Mouse (Mus musculus): Measurements from ENCODE around the gene AC124502.3. TPM values are rescaled to one million over a fixed set of nuclear protein-coding genes. Genes with fewer than 3 reads are reported as not detected.
A peak's percentile ranks its signal among the peaks of the same experiment; 100 is the strongest.

Gene AC124502.3
- polyA plus RNA-seq, 1 experiment from 2014 or later = 4.0 TPM

GRCm38 (mm10) chr19:5037678-5038571 lies 766 bp upstream of the AC124502.3 start:
- H3K4me3 ChIP-seq = peak overlapping the region; percentile 78
- 5% methylated on average over 32 of the region's 32 CpGs for WGBS
- ATAC-seq (ENCODE audit: low FRiP score) = peak; percentile 53
- H3K9me3 ChIP-seq (replicated peaks) = no peaks in the 10 kb centered on the region
- H3K4me2 ChIP-seq (replicated peaks) = peak overlapping the region; percentile 99
- H3K27ac ChIP-seq = peak overlapping the region; percentile 85
- peak overlapping the region; percentile 91 for H3K9ac ChIP-seq
- no peaks in the 10 kb centered on the region for H3K36me3 ChIP-seq
- peaks cover 35% of the 10 kb centered on the region for H3K4me1 ChIP-seq
- H3K27me3 ChIP-seq = no peaks in the 10 kb centered on the region

- peaks cover 35% of the 10 kb centered on the region for H3K4me1 ChIP-seq
- peak overlapping the region; percentile 85 for H3K27ac ChIP-seq
- WGBS = 13% methylated on average over 41 of the region's 41 CpGs
- no peaks in the 10 kb centered on the region for H3K27me3 ChIP-seq
- H3K4me3 ChIP-seq = peak overlapping the region; percentile 78
- H3K9me3 ChIP-seq (replicated peaks) = no peaks in the 10 kb centered on the region
- H3K36me3 ChIP-seq = 0 out of 2 replicates have a peak, but pooled peaks cover 6% of the 10 kb centered on the region
- peak overlapping the region; percentile 91 for H3K9ac ChIP-seq
- ATAC-seq (ENCODE audit: low FRiP score) = peak; percentile 41
- H3K4me2 ChIP-seq (replicated peaks) = peak overlapping the region; percentile 99
Measured at GRCm38 (mm10) chr19:5039301-5040114, 817 bp downstream of the AC124502.3 start.

- Histone ChIP-seq H3K9ac (peak within 1 kb of the TSS; percentile 91), H3K36me3 (peaks cover 11% of the 10 kb centered on the region; the same call in 1 of the 2 replicates), H3K4me2 (replicated peaks) (peak within 1 kb of the TSS; percentile 99), H3K9me3 (replicated peaks) (no peaks in the 10 kb centered on the region), H3K27me3 (no peaks in the 10 kb centered on the region), H3K4me3 (peak within 1 kb of the TSS; percentile 78), H3K4me1 (peaks cover 35% of the 10 kb centered on the region), H3K27ac (peak within 1 kb of the TSS; percentile 70; the same call in 1 of the 2 replicates)
- peak; percentile 68 for ATAC-seq (ENCODE audit: low FRiP score)
- WGBS = 6% methylated on average over 40 of the region's 40 CpGs
Measured at GRCm38 (mm10) chr19:5040862-5041523, 2.3 kb downstream of the AC124502.3 start, which contains the start of gene Brms1. TSS of gene Brms1 (plus strand) at chr19:5041354.

GRCm38 (mm10) chr19:5041588-5041987 lies 2.9 kb downstream of the AC124502.3 start:
- H3K4me1 ChIP-seq = peaks cover 35% of the 10 kb centered on the region
- peak overlapping the region; percentile 70; the same call in 1 of the 2 replicates for H3K27ac ChIP-seq
- H3K27me3 ChIP-seq = no peaks in the 10 kb centered on the region
- H3K9ac ChIP-seq = peak overlapping the region; percentile 84
- no peak; the same call in 1 of the 2 replicates for ATAC-seq (ENCODE audit: low FRiP score)
- WGBS = 2% methylated on average over 16 of the region's 16 CpGs
- no peaks in the 10 kb centered on the region for H3K9me3 ChIP-seq (replicated peaks)
- peak overlapping the region; percentile 99 for H3K4me2 ChIP-seq (replicated peaks)
- H3K4me3 ChIP-seq = peak overlapping the region; percentile 78
- peaks cover 17% of the 10 kb centered on the region for H3K36me3 ChIP-seq

GRCm38 (mm10) chr19:5045531-5045930 lies 6.8 kb downstream of the AC124502.3 start:
- H3K9me3 ChIP-seq (replicated peaks) = no peaks in the 10 kb centered on the region
- no peak overlapping the region for H3K4me2 ChIP-seq (replicated peaks)
- no peak overlapping the region for H3K9ac ChIP-seq
- H3K36me3 ChIP-seq = peaks cover 49% of the 10 kb centered on the region
- H3K4me1 ChIP-seq = peaks cover 24% of the 10 kb centered on the region
- WGBS = 83% methylated on average over 4 of the region's 4 CpGs
- H3K4me3 ChIP-seq = no peak overlapping the region
- H3K27ac ChIP-seq = no peak overlapping the region
- H3K27me3 ChIP-seq = peaks cover 16% of the 10 kb centered on the region
- ATAC-seq (ENCODE audit: low FRiP score) = no peak

GRCm38 (mm10) chr19:5048138-5049056 lies 9.7 kb downstream of the AC124502.3 start:
- peaks cover 49% of the 10 kb centered on the region for H3K36me3 ChIP-seq
- H3K4me3 ChIP-seq = no peak overlapping the region
- no peak overlapping the region for H3K27ac ChIP-seq
- no peak overlapping the region for H3K4me2 ChIP-seq (replicated peaks)
- WGBS = 85% methylated on average over 14 of the region's 14 CpGs
- peaks cover 45% of the 10 kb centered on the region for H3K27me3 ChIP-seq
- H3K4me1 ChIP-seq = peaks cover 25% of the 10 kb centered on the region
- no peaks in the 10 kb centered on the region for H3K9me3 ChIP-seq (replicated peaks)
- no peak for ATAC-seq (ENCODE audit: low FRiP score)
- no peak overlapping the region for H3K9ac ChIP-seq

- H3K9me3 ChIP-seq (replicated peaks) = no peaks in the 10 kb centered on the region
- H3K9ac ChIP-seq = no peak overlapping the region
- ATAC-seq (ENCODE audit: low FRiP score) = no peak
- H3K4me2 ChIP-seq (replicated peaks) = no peak overlapping the region
- no peak overlapping the region for H3K4me3 ChIP-seq
- no peak overlapping the region for H3K27ac ChIP-seq
- 79% methylated on average over 6 of the region's 6 CpGs for WGBS
- peaks cover 25% of the 10 kb centered on the region for H3K4me1 ChIP-seq
- H3K27me3 ChIP-seq = peaks cover 54% of the 10 kb centered on the region
- peaks cover 43% of the 10 kb centered on the region for H3K36me3 ChIP-seq
Measured at GRCm38 (mm10) chr19:5049325-5049724, 10.6 kb downstream of the AC124502.3 start.

GRCm38 (mm10) chr19:5050047-5050905 lies 11.6 kb downstream of the AC124502.3 start, which contains the start of gene Rin1:
TSS of gene Rin1 (plus strand) at chr19:5050481.
- peaks cover 43% of the 10 kb centered on the region for H3K36me3 ChIP-seq
- WGBS = 16% methylated on average over 14 of the region's 14 CpGs
- peaks cover 25% of the 10 kb centered on the region for H3K4me1 ChIP-seq
- no peak within 1 kb of the TSS for H3K27ac ChIP-seq
- H3K4me3 ChIP-seq = no peak within 1 kb of the TSS
- no peak within 1 kb of the TSS for H3K9ac ChIP-seq
- peak within 1 kb of the TSS; percentile 11; the same call in 1 of the 2 replicates for H3K4me2 ChIP-seq (replicated peaks)
- no peaks in the 10 kb centered on the region for H3K9me3 ChIP-seq (replicated peaks)
- H3K27me3 ChIP-seq = peaks cover 63% of the 10 kb centered on the region
- no peak for ATAC-seq (ENCODE audit: low FRiP score)

GRCm38 (mm10) chr19:5051031-5051430 lies 12.3 kb downstream of the AC124502.3 start:
- 8% methylated on average over 17 of the region's 17 CpGs for WGBS
- H3K27me3 ChIP-seq = peaks cover 64% of the 10 kb centered on the region
- peaks cover 25% of the 10 kb centered on the region for H3K4me1 ChIP-seq
- H3K27ac ChIP-seq = no peak overlapping the region
- peak overlapping the region; percentile 11; the same call in 1 of the 2 replicates for H3K4me2 ChIP-seq (replicated peaks)
- H3K36me3 ChIP-seq = peaks cover 37% of the 10 kb centered on the region
- no peaks in the 10 kb centered on the region for H3K9me3 ChIP-seq (replicated peaks)
- no peak overlapping the region for H3K4me3 ChIP-seq
- no peak for ATAC-seq (ENCODE audit: low FRiP score)
- H3K9ac ChIP-seq = no peak overlapping the region

- no peak overlapping the region for H3K9ac ChIP-seq
- H3K27ac ChIP-seq = no peak overlapping the region
- H3K9me3 ChIP-seq (replicated peaks) = no peaks in the 10 kb centered on the region
- no peak overlapping the region for H3K4me3 ChIP-seq
- peaks cover 64% of the 10 kb centered on the region for H3K27me3 ChIP-seq
- H3K36me3 ChIP-seq = peaks cover 33% of the 10 kb centered on the region
- H3K4me2 ChIP-seq (replicated peaks) = no peak overlapping the region
- ATAC-seq (ENCODE audit: low FRiP score) = no peak
- peaks cover 25% of the 10 kb centered on the region for H3K4me1 ChIP-seq
- WGBS = 51% methylated on average over 3 of the region's 3 CpGs
Measured at GRCm38 (mm10) chr19:5051515-5051914, 12.8 kb downstream of the AC124502.3 start.
